Mouse (Mus musculus): ENCODE results near the gene Bin2. TPM values are rescaled to one million over a fixed set of nuclear protein-coding genes. Genes with fewer than 3 reads are reported as not detected.

The Bin2 gene
- polyA plus RNA-seq, 1 experiment from 2014 or later = 4.2 TPM

- Histone ChIP-seq H3K36me3 (ENCODE audit: control insufficient read depth, insufficient read depth, low read length) (no peaks in the 10 kb centered on the region), H3K9me3 (ENCODE audit: control insufficient read depth, low read length) (no peaks in the 10 kb centered on the region), H3K27ac (replicated peaks; ENCODE audit: low read depth, low read length) (no peak overlapping the region), H3K9ac (ENCODE audit: low read length) (no peak overlapping the region), H3K4me3 (ENCODE audit: low read depth, low read length) (no peak overlapping the region), H3K27me3 (ENCODE audit: control insufficient read depth, insufficient read depth, low read length) (no peaks in the 10 kb centered on the region), H3K4me2 (ENCODE audit: low read depth, severe bottlenecking) (no peak overlapping the region), H3K4me1 (ENCODE audit: control insufficient read depth, insufficient read depth, low read length) (no peaks in the 10 kb centered on the region)
- DNase-seq (ENCODE audit: low spot score) (no peak), ATAC-seq (ENCODE audit: insufficient number of reproducible peaks, low FRiP score, low TSS enrichment, low read depth) (no peak)
- 78% methylated on average over 6 of the region's 6 CpGs for WGBS
These were observed 76.5 kb downstream of the Bin2 start for GRCm38 (mm10) chr15:100592817-100593216.

Small RNA genes within 50 kb of the gene (microRNA-seq; reads per million reads assigned to microRNA genes)
- gene Mir6961 = not detected

Other genes starting within 250 kb of the Bin2 start
- gene Gm5475, start 247.4 kb downstream of the Bin2 start, polyA plus RNA-seq (2014; fragmentation: Nextera tagmentation; extraction: Ambion mirVana) = not detected in 2 replicates
- gene Slc11a2, start 244.5 kb downstream of the Bin2 start, polyA plus RNA-seq (2014; fragmentation: Nextera tagmentation; extraction: Ambion mirVana) = 19.5 and 24.3 TPM in 2 replicates
- 30.6 and 31.4 TPM in 2 replicates for gene Letmd1, start 200.5 kb downstream of the Bin2 start, polyA plus RNA-seq (2014; fragmentation: Nextera tagmentation; extraction: Ambion mirVana)
- 27.8 and 28.1 TPM in 2 replicates for gene Csrnp2, start 174.1 kb downstream of the Bin2 start, polyA plus RNA-seq (2014; fragmentation: Nextera tagmentation; extraction: Ambion mirVana)
- gene Tfcp2, start 117.5 kb downstream of the Bin2 start, polyA plus RNA-seq (2014; fragmentation: Nextera tagmentation; extraction: Ambion mirVana) = 29.3 and 30.1 TPM in 2 replicates
- gene Pou6f1, start 69.6 kb downstream of the Bin2 start, polyA plus RNA-seq (2014; fragmentation: Nextera tagmentation; extraction: Ambion mirVana) = 3.9 and 4.2 TPM in 2 replicates
- gene Dazap2, start 54.2 kb downstream of the Bin2 start, polyA plus RNA-seq (2014; fragmentation: Nextera tagmentation; extraction: Ambion mirVana) = 196 and 201 TPM in 2 replicates
- 4.7 and 5.4 TPM in 2 replicates for gene Smagp, start 32.6 kb downstream of the Bin2 start, polyA plus RNA-seq (2014; fragmentation: Nextera tagmentation; extraction: Ambion mirVana)
- gene Cela1, start 18.4 kb upstream of the Bin2 start, polyA plus RNA-seq (2014; fragmentation: Nextera tagmentation; extraction: Ambion mirVana) = 0.65 and 1.4 TPM in 2 replicates
- gene Galnt6, start 59.8 kb upstream of the Bin2 start, polyA plus RNA-seq (2014; fragmentation: Nextera tagmentation; extraction: Ambion mirVana) = 0.04 and 0.07 TPM in 2 replicates
- gene Slc4a8, start 92.2 kb upstream of the Bin2 start, polyA plus RNA-seq (2014; fragmentation: Nextera tagmentation; extraction: Ambion mirVana) = 6.6 and 6.7 TPM in 2 replicates
- gene Scn8a, start 200.3 kb upstream of the Bin2 start, polyA plus RNA-seq (2014; fragmentation: Nextera tagmentation; extraction: Ambion mirVana) = 4.5 and 7.3 TPM in 2 replicates

All from limb, embryonic 11.5 days (tissue).